Mouse (Mus musculus) stomach, postnatal 0 days (tissue): ENCODE data around the gene Rnase11. TPM values are rescaled to one million over a fixed set of nuclear protein-coding genes. Genes with fewer than 3 reads are reported as not detected.

Experiments
- ATAC-seq: fragments of 200-750 bp; cut with Nextera tagmentation; 2 replicates; pipeline ENCODE4 v1.8.0; 2017; ENCODE audit not compliant: low FRiP score, low TSS enrichment
- DNase-seq: peaks from one replicate; pipeline ENCODE4 v3.0.0-alpha.2; 2016; ENCODE audit warnings: low spot score
- H3K27ac ChIP-seq: fragments of 300-500 bp; sonication (generic); replicated peaks from 2 replicates; pipeline ENCODE4 v1.5.1; 2014; ENCODE audit warnings: mild to moderate bottlenecking, control low read depth
- H3K27me3 ChIP-seq: fragments of 300-500 bp; sonication (generic); 2 replicates; pipeline ENCODE4 v1.6.1; 2014; ENCODE audit warnings: low read length; ENCODE audit not compliant: control insufficient read depth, insufficient read depth
- H3K36me3 ChIP-seq: fragments of 300-500 bp; sonication (generic); 2 replicates; pipeline ENCODE4 v1.6.1; 2014; ENCODE audit warnings: low read length, mixed read lengths; ENCODE audit not compliant: control insufficient read depth, insufficient read depth
- H3K4me1 ChIP-seq: fragments of 300-500 bp; sonication (generic); replicated peaks from 2 replicates; pipeline ENCODE4 v1.6.1; 2014; ENCODE audit warnings: antibody characterized with exemption; ENCODE audit not compliant: control insufficient read depth, insufficient read depth
- H3K4me2 ChIP-seq: fragments of 300-500 bp; sonication (generic); replicated peaks from 2 replicates; pipeline ENCODE4 v1.6.1; 2014; ENCODE audit warnings: low read depth, mild to moderate bottlenecking, control low read depth, moderate library complexity
- H3K4me3 ChIP-seq: fragments of 300-500 bp; sonication (generic); 2 replicates; pipeline ENCODE4 v1.5.1; 2014; ENCODE audit warnings: low read depth, low read length, control low read depth
- H3K9ac ChIP-seq: fragments of 300-500 bp; sonication (generic); 2 replicates; pipeline ENCODE4 v1.6.1; 2014; ENCODE audit warnings: mild to moderate bottlenecking, low read length, control low read depth, mixed read lengths
- H3K9me3 ChIP-seq: fragments of 300-500 bp; sonication (generic); 2 replicates; pipeline ENCODE4 v1.6.1; 2016; ENCODE audit warnings: low read length; ENCODE audit not compliant: control insufficient read depth
- CTCF ChIP-seq: IDR thresholded peaks from 2 replicates; pipeline ENCODE4 v1.5.1; 2016; ENCODE audit warnings: antibody characterized with exemption, low read depth, mild to moderate bottlenecking, moderate library complexity
- EP300 ChIP-seq: optimal IDR thresholded peaks from 2 replicates; pipeline ENCODE3; 2016; ENCODE audit warnings: antibody characterized with exemption
- WGBS: fragments of 180-500 bp; shearing (Covaris S2); extraction: QIAGEN DNeasy Blood & Tissue Kit; methylation state at CpG from one replicate; pipeline ENCODE4 v1.1.7; 2014; 5-methylcytosine and 5-hydroxymethylcytosine counted together
- polyA plus RNA-seq: library from polyadenylated mRNA; unstranded; fragments of >200 nt; fragmentation: Nextera tagmentation; extraction: Ambion mirVana; gene quantifications from 2 replicates; pipeline ENCODE4 v1.2.1, GENCODE M21; 2015

Rnase11 gene
- polyA plus RNA-seq, 1 experiment from 2014 or later, result not detected

DNA sequence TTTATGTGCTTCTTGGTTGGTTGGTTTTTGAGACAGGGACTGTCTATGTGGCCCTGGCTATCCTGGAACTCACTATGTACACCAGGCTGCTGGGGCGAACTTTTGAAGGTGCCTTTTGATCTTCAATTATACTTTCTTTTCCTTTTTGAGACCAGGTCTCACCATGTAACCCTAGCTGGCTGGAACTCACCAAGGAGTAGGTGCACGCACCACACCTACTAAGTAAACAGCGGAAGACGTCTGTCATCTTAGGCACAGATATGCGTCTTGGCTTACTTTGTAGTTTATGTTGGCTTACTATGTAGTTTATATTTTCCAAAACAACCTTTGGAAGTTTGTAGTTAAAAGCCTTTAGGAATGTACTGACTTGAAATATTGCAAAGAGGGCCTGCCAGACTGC, 19.0 kb upstream of the Rnase11 start:
- Histone ChIP-seq H3K4me2 (no peak overlapping the region), H3K4me3 (no peak overlapping the region), H3K27me3 (no peaks in the 10 kb centered on the region), H3K9me3 (no peaks in the 10 kb centered on the region), H3K27ac (0 out of 2 replicates have a peak overlapping the region, but pooled peaks have one; percentile 1), H3K36me3 (no peaks in the 10 kb centered on the region), H3K9ac (no peak overlapping the region), H3K4me1 (no peaks in the 10 kb centered on the region)
- ATAC-seq (peak; percentile 55; the same call in 1 of the 2 replicates), DNase-seq (peak; percentile 38)
- TF ChIP-seq EP300 (no peak), CTCF (no peak)
- 30% methylated on average over 5 of the region's 5 CpGs for WGBS

DNA sequence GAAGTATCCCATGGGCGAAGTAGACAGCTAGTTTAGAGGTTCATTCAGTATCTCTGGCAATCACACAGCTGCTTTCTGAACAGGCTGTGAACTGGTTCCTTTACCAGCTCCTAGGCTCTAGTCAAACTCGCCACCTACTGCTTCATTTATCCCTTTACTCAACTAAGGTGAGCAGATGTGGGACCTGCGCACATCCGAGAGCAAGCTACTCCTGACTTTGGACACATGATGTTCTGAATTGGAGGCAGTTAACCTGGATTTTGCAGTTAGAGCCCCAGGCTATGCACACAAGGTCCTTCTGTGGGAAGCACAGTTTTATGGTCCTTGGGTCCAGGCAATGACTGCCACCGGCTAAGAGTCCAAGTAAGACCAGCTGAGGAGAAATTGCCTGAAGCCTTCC, 10.8 kb upstream of the Rnase11 start:
- no peaks in the 10 kb centered on the region for H3K36me3 ChIP-seq
- H3K4me1 ChIP-seq, result no peaks in the 10 kb centered on the region
- TF ChIP-seq CTCF, result no peak
- TF ChIP-seq EP300, result no peak
- no peak for DNase-seq
- no peak overlapping the region for H3K4me3 ChIP-seq
- H3K27me3 ChIP-seq, result no peaks in the 10 kb centered on the region
- H3K9me3 ChIP-seq, result no peaks in the 10 kb centered on the region
- no peak overlapping the region for H3K27ac ChIP-seq
- H3K4me2 ChIP-seq, result no peak overlapping the region
- WGBS, result 87% methylated on average over 5 of the region's 5 CpGs
- ATAC-seq, result no peak
- no peak overlapping the region for H3K9ac ChIP-seq

DNA sequence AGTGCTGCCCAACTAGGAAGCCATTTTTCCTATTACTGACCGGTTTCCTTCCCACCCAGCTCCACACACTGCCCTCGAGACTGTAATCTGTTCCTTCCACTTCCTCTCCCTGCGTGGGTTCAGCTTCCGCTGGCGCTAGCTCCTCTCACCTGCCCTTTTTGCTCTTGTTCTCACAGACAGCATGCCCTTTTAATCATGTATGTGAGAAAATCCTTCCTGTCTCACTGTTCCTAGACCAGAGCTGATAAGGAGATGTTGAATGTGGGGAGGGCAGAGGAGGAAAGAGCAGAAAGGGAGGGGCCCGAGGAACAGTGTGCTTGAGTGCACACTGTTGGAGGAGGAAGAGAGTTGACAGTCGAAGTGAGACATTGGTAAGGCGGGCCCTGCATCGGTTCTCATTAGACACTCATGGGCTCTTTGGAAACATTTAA, 7.5 kb upstream of the Rnase11 start, which contains the start of gene Rnase12:
TSS of gene Rnase12 (minus strand) at position 261 of the 431 bp plus-strand sequence.
- 0 out of 2 replicates have a peak, but pooled peaks have one; percentile 47 for ATAC-seq
- Histone ChIP-seq H3K9me3 (no peaks in the 10 kb centered on the region), H3K36me3 (no peaks in the 10 kb centered on the region), H3K4me3 (no peak within 1 kb of the TSS), H3K27me3 (no peaks in the 10 kb centered on the region), H3K27ac (no peak within 1 kb of the TSS), H3K4me2 (no peak within 1 kb of the TSS; the same call in 1 of the 2 replicates), H3K4me1 (no peaks in the 10 kb centered on the region), H3K9ac (no peak within 1 kb of the TSS)
- WGBS, result 51% methylated on average over 9 of the region's 9 CpGs
- no peak for DNase-seq
- TF ChIP-seq CTCF, result no peak
- no peak for TF ChIP-seq EP300

DNA sequence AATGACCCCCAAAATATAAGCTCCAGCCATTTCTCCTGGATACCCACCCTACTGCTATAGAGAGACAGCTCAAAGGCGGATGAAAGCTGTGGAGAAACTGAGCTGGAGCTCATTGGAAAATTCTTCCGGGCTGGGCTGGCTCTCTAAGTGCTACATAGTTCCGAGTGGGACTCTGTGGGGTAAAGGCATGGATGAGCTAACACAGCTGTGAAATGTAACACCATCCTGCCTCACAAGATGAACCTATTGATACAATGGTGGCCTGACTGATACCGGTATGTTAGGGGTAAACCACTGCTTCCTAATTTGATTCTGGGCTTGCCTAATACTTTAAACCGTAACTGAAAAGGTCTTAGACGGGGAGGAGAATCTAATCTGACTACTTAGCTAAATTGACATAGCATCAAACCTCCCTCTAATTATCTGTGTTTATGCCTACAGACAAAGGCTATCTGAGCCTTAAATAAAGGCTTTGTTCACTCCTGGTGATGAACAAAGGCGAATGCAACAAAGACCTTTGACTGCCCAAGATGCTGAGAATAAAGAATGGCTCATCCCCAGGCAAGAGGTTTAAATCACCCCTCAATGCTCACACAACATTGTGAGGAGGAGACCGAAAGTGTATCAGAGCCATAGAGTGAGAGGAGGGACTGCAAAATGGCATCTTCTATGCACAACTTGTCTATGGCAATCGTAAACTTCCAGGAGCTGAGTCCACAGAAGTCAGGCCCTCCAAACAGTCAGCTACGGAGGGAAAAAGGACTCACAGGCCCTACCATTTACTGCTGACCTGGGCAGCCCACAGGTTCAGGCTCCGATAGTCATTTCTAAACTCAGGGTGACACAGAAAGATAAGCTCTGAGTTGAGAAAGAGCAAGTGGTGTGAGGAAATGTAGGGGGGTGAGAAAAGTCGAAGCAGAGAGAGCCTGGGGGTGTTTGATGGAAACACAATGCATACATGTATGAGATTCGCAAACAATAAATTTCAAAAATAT, 4.6 kb upstream of the Rnase11 start:
- Histone ChIP-seq H3K27ac (no peak overlapping the region), H3K36me3 (no peaks in the 10 kb centered on the region), H3K9ac (no peak overlapping the region), H3K4me1 (no peaks in the 10 kb centered on the region), H3K27me3 (no peaks in the 10 kb centered on the region), H3K4me3 (no peak overlapping the region), H3K4me2 (no peak overlapping the region), H3K9me3 (no peaks in the 10 kb centered on the region)
- DNase-seq (no peak), ATAC-seq (no peak)
- WGBS, result 65% methylated on average over 13 of the region's 13 CpGs
- no peak for TF ChIP-seq CTCF
- TF ChIP-seq EP300, result no peak

DNA sequence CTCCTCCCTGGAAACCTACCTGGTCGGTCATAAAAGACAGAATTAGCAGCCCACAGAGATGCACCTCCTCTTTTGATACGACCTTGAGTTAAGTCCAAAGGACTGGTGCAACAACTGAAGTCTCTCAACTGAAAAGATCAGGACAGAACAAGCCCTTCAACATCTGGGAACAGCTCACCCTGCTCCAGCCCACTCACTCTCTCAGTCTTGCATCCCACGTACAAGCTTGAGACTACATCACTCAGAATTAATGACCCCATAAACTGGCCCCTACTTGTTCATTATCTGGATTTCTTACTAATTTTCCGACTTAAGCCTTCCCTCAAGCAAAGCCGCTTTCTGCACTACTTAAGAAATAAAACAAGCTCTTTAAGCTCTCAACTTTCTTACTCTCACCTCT, 3.2 kb upstream of the Rnase11 start:
- WGBS, result 61% methylated on average over 5 of the region's 5 CpGs
- Histone ChIP-seq H3K9ac (no peak overlapping the region), H3K4me3 (no peak overlapping the region), H3K36me3 (no peaks in the 10 kb centered on the region), H3K27ac (no peak overlapping the region), H3K9me3 (no peaks in the 10 kb centered on the region), H3K4me2 (no peak overlapping the region), H3K27me3 (no peaks in the 10 kb centered on the region), H3K4me1 (no peaks in the 10 kb centered on the region)
- TF ChIP-seq CTCF (no peak), EP300 (no peak)
- DNase-seq, result no peak
- no peak for ATAC-seq

DNA sequence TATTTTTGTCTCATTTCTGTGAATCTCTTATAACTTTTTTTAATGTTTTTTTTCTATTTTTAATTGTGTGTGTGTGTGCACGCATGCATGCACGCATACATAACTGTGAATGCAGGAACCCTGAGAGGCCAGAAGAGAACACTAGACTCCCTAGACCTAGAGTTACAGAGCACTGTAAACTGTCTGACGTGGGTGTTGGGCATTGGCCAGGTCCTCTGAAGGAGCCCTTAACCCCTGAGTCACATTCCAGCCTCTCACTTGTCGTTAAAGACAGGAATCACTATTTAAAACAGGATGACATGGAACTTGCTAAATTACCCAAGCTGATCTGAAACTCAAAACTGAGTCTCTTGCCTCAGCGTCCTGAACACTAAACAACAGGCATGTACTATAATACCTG, 2.0 kb upstream of the Rnase11 start:
- no peaks in the 10 kb centered on the region for H3K36me3 ChIP-seq
- no peak for ATAC-seq
- H3K9me3 ChIP-seq, result no peaks in the 10 kb centered on the region
- H3K4me2 ChIP-seq, result no peak overlapping the region
- DNase-seq, result no peak
- H3K4me3 ChIP-seq, result no peak overlapping the region
- no peaks in the 10 kb centered on the region for H3K4me1 ChIP-seq
- H3K27me3 ChIP-seq, result no peaks in the 10 kb centered on the region
- H3K9ac ChIP-seq, result no peak overlapping the region
- TF ChIP-seq EP300 (no peak), CTCF (no peak)
- H3K27ac ChIP-seq, result no peak overlapping the region
- 53% methylated on average over 5 of the region's 5 CpGs for WGBS
